Mouse (Mus musculus): ENCODE measurements around the gene Hmg20a.

GRCm38 (mm10) chr9:56512486-56512885 is 94.1 kb downstream of the Hmg20a start:
- no peak for TF ChIP-seq CTCF (IDR thresholded peaks at IDR 0.05; ENCODE audit: low read depth)
- TF ChIP-seq EP300 (optimal IDR thresholded peaks at IDR 0.05) = no peak

Measured in stomach, postnatal 0 days (tissue).